Mouse (Mus musculus) forebrain, postnatal 0 days (tissue): ENCODE measurements at regions not wholly inside any gene's neighbourhood (a gene's known extent, or its start where the extent isn't known, plus 50 kb on each side); places are given as distances from the start of the nearest gene placed in this dataset.
A peak's percentile ranks its signal among the peaks of the same experiment; 100 is the strongest.

Source experiments
- ATAC-seq: fragments of 200-750 bp; cut with Nextera tagmentation; 2 replicates; pipeline ENCODE4 v1.8.0; 2017; ENCODE audit warnings: mild to moderate bottlenecking, moderate library complexity
- DNase-seq: peaks from one replicate; pipeline ENCODE4 v3.0.0-alpha.2; 2015
- H3K27ac ChIP-seq: fragments of 300-500 bp; sonication (generic); 2 replicates; pipeline ENCODE4 v1.5.1; 2014; ENCODE audit warnings: low read depth, mild to moderate bottlenecking, antibody characterized with exemption, low read length, moderate library complexity, mixed read lengths
- H3K27me3 ChIP-seq: fragments of 300-500 bp; sonication (generic); 2 replicates; pipeline ENCODE4 v1.6.1; 2014; ENCODE audit warnings: mild to moderate bottlenecking, low read length, mixed read lengths; ENCODE audit not compliant: insufficient read depth
- H3K36me3 ChIP-seq: fragments of 300-500 bp; sonication (generic); 2 replicates; pipeline ENCODE4 v1.6.1; 2014; ENCODE audit warnings: mild to moderate bottlenecking, moderate library complexity; ENCODE audit not compliant: insufficient read depth
- H3K4me1 ChIP-seq: fragments of 300-500 bp; sonication (generic); 2 replicates; pipeline ENCODE4 v1.6.1; 2014; ENCODE audit warnings: antibody characterized with exemption; ENCODE audit not compliant: insufficient read depth
- H3K4me2 ChIP-seq: fragments of 300-500 bp; sonication (generic); 2 replicates; pipeline ENCODE4 v1.6.1; 2014; ENCODE audit warnings: low read depth, mild to moderate bottlenecking, moderate library complexity
- H3K4me3 ChIP-seq: fragments of 300-500 bp; sonication (generic); 2 replicates; pipeline ENCODE4 v1.5.1; 2014; ENCODE audit warnings: low read depth, low read length, mixed read lengths
- H3K9ac ChIP-seq: fragments of 300-500 bp; sonication (generic); 2 replicates; pipeline ENCODE4 v1.6.1; 2014; ENCODE audit warnings: mild to moderate bottlenecking
- H3K9me3 ChIP-seq: fragments of 300-500 bp; sonication (generic); 2 replicates; pipeline ENCODE4 v1.6.1; 2016; ENCODE audit warnings: low read length
- CTCF ChIP-seq: sonication (generic); IDR thresholded peaks from 2 replicates; pipeline ENCODE4 v1.5.1; 2016; ENCODE audit warnings: antibody characterized with exemption, control low read depth, low read depth
- WGBS: fragments of 180-500 bp; shearing (Covaris S2); extraction: QIAGEN DNeasy Blood & Tissue Kit; methylation state at CpG from one replicate; pipeline ENCODE4 v1.1.7; 2014; 5-methylcytosine and 5-hydroxymethylcytosine counted together

- no peak for TF ChIP-seq CTCF
- DNase-seq, result no peak
- no peak overlapping the region for H3K4me3 ChIP-seq
- H3K9ac ChIP-seq, result no peak overlapping the region
- no peak overlapping the region for H3K27ac ChIP-seq
- H3K4me2 ChIP-seq, result no peak overlapping the region
- no peaks in the 10 kb centered on the region for H3K27me3 ChIP-seq
- ATAC-seq, result no peak
- H3K4me1 ChIP-seq, result no peaks in the 10 kb centered on the region
- H3K9me3 ChIP-seq, result no peaks in the 10 kb centered on the region
- no peaks in the 10 kb centered on the region for H3K36me3 ChIP-seq
- 86% methylated on average over 3 of the region's 3 CpGs for WGBS
Measured at GRCm38 (mm10) chr14:71543580-71543979, 943.9 kb upstream of the Fam160b2 start.

GRCm38 (mm10) chr14:71532074-71532659 lies 932.5 kb upstream of the Fam160b2 start:
- no peaks in the 10 kb centered on the region for H3K36me3 ChIP-seq
- H3K4me1 ChIP-seq, result no peaks in the 10 kb centered on the region
- H3K9me3 ChIP-seq, result no peaks in the 10 kb centered on the region
- 71% methylated on average over 11 of the region's 11 CpGs for WGBS
- no peak overlapping the region for H3K9ac ChIP-seq
- H3K27me3 ChIP-seq, result no peaks in the 10 kb centered on the region
- H3K4me3 ChIP-seq, result no peak overlapping the region
- ATAC-seq (no peak), DNase-seq (no peak)
- H3K4me2 ChIP-seq, result no peak overlapping the region
- H3K27ac ChIP-seq, result no peak overlapping the region
- no peak for TF ChIP-seq CTCF

GRCm38 (mm10) chr14:71531298-71531697 lies 931.7 kb upstream of the Fam160b2 start:
- H3K4me2 ChIP-seq, result no peak overlapping the region
- no peaks in the 10 kb centered on the region for H3K27me3 ChIP-seq
- no peak overlapping the region for H3K27ac ChIP-seq
- H3K9me3 ChIP-seq, result no peaks in the 10 kb centered on the region
- no peak overlapping the region for H3K4me3 ChIP-seq
- H3K36me3 ChIP-seq, result no peaks in the 10 kb centered on the region
- no peak for DNase-seq
- no peak for TF ChIP-seq CTCF
- no peak overlapping the region for H3K9ac ChIP-seq
- no peak for ATAC-seq
- 70% methylated on average over 2 of the region's 2 CpGs for WGBS
- H3K4me1 ChIP-seq, result no peaks in the 10 kb centered on the region

- peak; percentile 45 for TF ChIP-seq CTCF
- H3K27me3 ChIP-seq, result no peaks in the 10 kb centered on the region
- no peak overlapping the region for H3K9ac ChIP-seq
- no peaks in the 10 kb centered on the region for H3K9me3 ChIP-seq
- H3K36me3 ChIP-seq, result no peaks in the 10 kb centered on the region
- H3K4me1 ChIP-seq, result no peaks in the 10 kb centered on the region
- H3K4me2 ChIP-seq, result no peak overlapping the region
- 80% methylated on average over 6 of the region's 6 CpGs for WGBS
- no peak overlapping the region for H3K4me3 ChIP-seq
- DNase-seq (peak; percentile 2), ATAC-seq (no peak)
- no peak overlapping the region for H3K27ac ChIP-seq
Measured at GRCm38 (mm10) chr14:71530421-71530820, 930.8 kb upstream of the Fam160b2 start.

- WGBS, result 59% methylated on average over 2 of the region's 2 CpGs
Measured at GRCm38 (mm10) chr14:71518541-71518940, 918.9 kb upstream of the Fam160b2 start.

GRCm38 (mm10) chr14:71500851-71501250 lies 901.2 kb upstream of the Fam160b2 start:
- Histone ChIP-seq H3K4me2 (no peak overlapping the region), H3K4me3 (no peak overlapping the region), H3K9ac (no peak overlapping the region), H3K9me3 (no peaks in the 10 kb centered on the region), H3K27me3 (no peaks in the 10 kb centered on the region), H3K27ac (no peak overlapping the region), H3K4me1 (no peaks in the 10 kb centered on the region), H3K36me3 (no peaks in the 10 kb centered on the region)
- no peak for ATAC-seq
- WGBS, result 57% methylated on average over 1 of the region's 1 CpGs
- TF ChIP-seq CTCF, result no peak
- DNase-seq, result no peak

More at GRCm38 (mm10) chr14:71518541-71518940, 918.9 kb upstream of the Fam160b2 start:
- no peak for DNase-seq
- H3K9ac ChIP-seq, result no peak overlapping the region
- H3K27ac ChIP-seq, result no peak overlapping the region
- H3K4me3 ChIP-seq, result no peak overlapping the region
- H3K9me3 ChIP-seq, result no peaks in the 10 kb centered on the region
- no peak for TF ChIP-seq CTCF
- ATAC-seq, result no peak
- H3K27me3 ChIP-seq, result no peaks in the 10 kb centered on the region
- no peaks in the 10 kb centered on the region for H3K4me1 ChIP-seq
- H3K4me2 ChIP-seq, result no peak overlapping the region
- H3K36me3 ChIP-seq, result no peaks in the 10 kb centered on the region

GRCm38 (mm10) chr14:71491201-71491600 lies 891.6 kb upstream of the Fam160b2 start:
- Histone ChIP-seq H3K9me3 (no peaks in the 10 kb centered on the region), H3K36me3 (no peaks in the 10 kb centered on the region), H3K27me3 (no peaks in the 10 kb centered on the region), H3K27ac (no peak overlapping the region), H3K4me3 (no peak overlapping the region), H3K4me2 (no peak overlapping the region), H3K9ac (no peak overlapping the region), H3K4me1 (no peaks in the 10 kb centered on the region)
- ATAC-seq (peak; percentile 81), DNase-seq (peak; percentile 55)
- no peak for TF ChIP-seq CTCF
- 58% methylated on average over 7 of the region's 7 CpGs for WGBS
